Mouse (Mus musculus): Measurements from ENCODE around the gene Tma7. TPM values are rescaled to one million over a fixed set of nuclear protein-coding genes. Genes with fewer than 3 reads are reported as not detected.

Tma7 gene
- total and polyA plus RNA-seq, 3 experiments = 255 to 529 (median 336) TPM

- no peak for DNase-seq (ENCODE audit: extremely low read depth)
Observed at GRCm38 (mm10) chr9:109095137-109095982, 13.0 kb upstream of the Tma7 start, which contains the start of gene Plxnb1. Gene Plxnb1 (plus strand): TSS chr9:109095389.

GRCm38 (mm10) chr9:109094553-109095136 is 12.3 kb upstream of the Tma7 start:
- TF ChIP-seq IRF4 (IDR thresholded peaks at IDR 0.05; ENCODE audit: low read depth, low read length) = no peak
- no peak for TF ChIP-seq POLR2A (IDR thresholded peaks at IDR 0.05; ENCODE audit: low read depth, low read length)
- TF ChIP-seq ZC3H11A (IDR thresholded peaks at IDR 0.05; ENCODE audit: low read depth, low read length) = no peak
- TF ChIP-seq JUND (conservative IDR thresholded peaks at IDR 0.05; ENCODE audit: low read depth, low read length) = no peak
- no peak for TF ChIP-seq ELF1 (IDR thresholded peaks at IDR 0.05; ENCODE audit: low read depth, low read length)
- TF ChIP-seq MYC (IDR thresholded peaks at IDR 0.05; ENCODE audit: low read depth, low read length) = no peak
- TF ChIP-seq GABPA (IDR thresholded peaks at IDR 0.05; ENCODE audit: insufficient replicate concordance, low read depth, low read length) = no peak
- no peak for TF ChIP-seq MAZ (IDR thresholded peaks at IDR 0.05; ENCODE audit: low read depth, low read length)
- no peak for TF ChIP-seq SIN3A (IDR thresholded peaks at IDR 0.05; ENCODE audit: low read length)
- no peak for TF ChIP-seq RCOR1 (conservative IDR thresholded peaks at IDR 0.05; ENCODE audit: low read depth, low read length)
- TF ChIP-seq E2F4 (IDR thresholded peaks at IDR 0.05; ENCODE audit: insufficient replicate concordance, low read depth, low read length) = no peak
- TF ChIP-seq JUN (IDR thresholded peaks at IDR 0.05; ENCODE audit: insufficient read depth, low read depth, low read length) = no peak
- TF ChIP-seq ZMIZ1 (IDR thresholded peaks at IDR 0.05; ENCODE audit: low read depth, low read length) = no peak
- no peak for TF ChIP-seq NRF1 (IDR thresholded peaks at IDR 0.05; ENCODE audit: low read depth, low read length)
- TF ChIP-seq TBP (conservative IDR thresholded peaks at IDR 0.05; ENCODE audit: low read depth, low read length) = no peak
- no peak for TF ChIP-seq EP300 (IDR thresholded peaks at IDR 0.05; ENCODE audit: low read length)
- Histone ChIP-seq H3K4me2 (ENCODE audit: insufficient read depth, low read depth, poor library complexity, severe bottlenecking) (peak overlapping the region; percentile 95), H3K79me2 (replicated peaks; ENCODE audit: control insufficient read depth, extremely low read depth, insufficient read depth, poor library complexity, severe bottlenecking) (no peaks in the 10 kb centered on the region), H3K27me3 (replicated peaks) (peaks cover 54% of the 10 kb centered on the region), H3K9ac (ENCODE audit: insufficient read depth, low read depth) (peak overlapping the region; percentile 52; the same call in 1 of the 2 replicates), H3K9me3 (replicated peaks; ENCODE audit: low read length) (no peaks in the 10 kb centered on the region), H3K36me3 (replicated peaks in 1 of 2; ENCODE audit: control insufficient read depth in 1 of 2, insufficient read depth in 1 of 2, low read length in 1 of 2) (peaks cover 24 to 36% of the 10 kb centered on the region in 2 experiments), H3K27ac (ENCODE audit: insufficient read depth, low read depth) (no peak overlapping the region), H3K4me1 (ENCODE audit: control insufficient read depth in 1 of 2, insufficient read depth in 2 of 2) (peaks cover 4 to 9% of the 10 kb centered on the region in 2 experiments; a peak in 2 of 4 replicates), H3K4me3 (replicated peaks in 1 of 3; ENCODE audit: low read depth in 2 of 3, low read length in 2 of 3, poor library complexity in 1 of 3) (peak overlapping the region in 1 of 3 experiments; percentile 65)
- DNase-seq (ENCODE audit: extremely low read depth) = no peak
- dilution Hi-C loops (cut with MboI; ENCODE audit: extremely low pct_ligation_motif_present, extremely low pct_unique_long_range_greater_than_20kb, low sequenced_read_pairs) = no loop called here
- in situ Hi-C loops (cut with MboI; ENCODE audit: low pct_ligation_motif_present, low pct_unique_long_range_greater_than_20kb, low sequenced_read_pairs) = no loop called here

More at GRCm38 (mm10) chr9:109095137-109095982, 13.0 kb upstream of the Tma7 start, which contains the start of gene Plxnb1:
- peak within 1 kb of the TSS; percentile 95 for H3K4me2 ChIP-seq (ENCODE audit: insufficient read depth, low read depth, poor library complexity, severe bottlenecking)
- dilution Hi-C loops (cut with MboI; ENCODE audit: extremely low pct_ligation_motif_present, extremely low pct_unique_long_range_greater_than_20kb, low sequenced_read_pairs) (no loop called here), in situ Hi-C loops (cut with MboI; ENCODE audit: low pct_ligation_motif_present, low pct_unique_long_range_greater_than_20kb, low sequenced_read_pairs) (no loop called here)
- no peaks in the 10 kb centered on the region for H3K79me2 ChIP-seq (replicated peaks; ENCODE audit: control insufficient read depth, extremely low read depth, insufficient read depth, poor library complexity, severe bottlenecking)
- peak within 1 kb of the TSS; percentile 52 for H3K9ac ChIP-seq (ENCODE audit: insufficient read depth, low read depth)
- peaks cover 61% of the 10 kb centered on the region for H3K27me3 ChIP-seq (replicated peaks)
- H3K27ac ChIP-seq (ENCODE audit: insufficient read depth, low read depth) = no peak within 1 kb of the TSS
- H3K36me3 ChIP-seq (replicated peaks in 1 of 2; ENCODE audit: control insufficient read depth in 1 of 2, insufficient read depth in 1 of 2, low read length in 1 of 2) = peaks cover 20 to 28% of the 10 kb centered on the region in 2 experiments
- no peaks in the 10 kb centered on the region for H3K9me3 ChIP-seq (replicated peaks; ENCODE audit: low read length)
- TF ChIP-seq POLR2AphosphoS2 (IDR thresholded peaks at IDR 0.05; ENCODE audit: low read depth, low read length) = no peak
- no peak for TF ChIP-seq E2F4 (IDR thresholded peaks at IDR 0.05; ENCODE audit: insufficient replicate concordance, low read depth, low read length)
- peak; percentile 56; the same call in 1 of the 2 replicates for TF ChIP-seq UBTF (IDR thresholded peaks at IDR 0.05; ENCODE audit: low read depth, low read length)
- 0 out of 2 replicates have a peak, but pooled peaks have one; percentile 17 for TF ChIP-seq NRF1 (IDR thresholded peaks at IDR 0.05; ENCODE audit: low read depth, low read length)
- peaks cover 4 to 9% of the 10 kb centered on the region in 2 experiments; a peak in 2 of 4 replicates for H3K4me1 ChIP-seq (ENCODE audit: control insufficient read depth in 1 of 2, insufficient read depth in 2 of 2)
- H3K4me3 ChIP-seq (replicated peaks in 1 of 3; ENCODE audit: low read depth in 2 of 3, low read length in 2 of 3, poor library complexity in 1 of 3) = peak within 1 kb of the TSS in 2 of 3 experiments; percentile 23 to 65

All from CH12.LX (cell line).